Mouse (Mus musculus): ENCODE measurements at regions not wholly inside any gene's neighbourhood (a gene's known extent, or its start where the extent isn't known, plus 50 kb on each side); places are given as distances from the start of the nearest gene placed in this dataset.

DNA sequence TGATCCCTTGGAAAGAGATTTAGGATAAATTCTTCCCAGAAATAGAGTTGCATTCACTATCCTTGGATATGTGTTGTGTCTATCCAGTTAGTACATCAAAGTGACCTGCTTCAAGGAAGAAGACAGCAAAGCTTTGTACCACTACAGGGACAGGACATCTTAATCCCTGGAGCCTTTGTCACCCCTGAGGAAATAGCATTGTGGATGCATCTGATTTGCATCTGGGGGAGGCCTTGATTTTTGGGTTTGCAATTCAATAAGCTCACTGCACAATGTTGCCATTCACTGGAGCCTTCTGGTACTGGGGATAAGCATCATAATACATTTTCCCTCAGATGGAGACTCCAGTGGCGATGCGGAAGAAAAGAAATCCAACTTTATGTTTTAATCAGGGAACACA is 229.2 kb upstream of the Dcn start:
- no peak for DNase-seq (ENCODE audit: low spot score)

DNA sequence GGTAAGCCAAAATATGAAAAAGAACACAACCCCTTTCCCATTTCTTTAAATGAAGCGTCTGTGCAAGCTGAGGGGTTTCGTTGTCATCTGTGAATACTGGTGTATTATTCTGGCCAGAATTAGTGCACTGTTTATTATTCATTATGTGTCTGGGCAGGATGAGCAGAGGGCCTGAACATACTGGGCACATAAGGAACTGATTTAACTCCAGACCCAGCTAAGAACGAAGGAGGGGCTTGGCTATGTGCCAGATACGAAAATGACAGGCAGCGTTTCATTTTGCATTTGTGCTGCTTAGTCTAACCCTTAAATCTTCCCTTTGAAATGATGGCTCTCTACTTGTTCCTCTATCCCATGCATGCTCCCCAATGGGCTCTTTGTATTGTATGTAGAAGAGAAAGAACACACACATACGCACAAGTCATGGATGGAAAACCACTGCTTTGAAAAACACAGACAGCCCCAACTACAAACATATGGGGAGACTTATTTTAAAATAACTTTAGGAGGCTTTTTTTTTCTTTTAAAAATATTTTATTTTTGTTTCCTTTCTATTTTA is 213.4 kb upstream of the Dcn start:
- DNase-seq (ENCODE audit: low spot score): no peak

DNA sequence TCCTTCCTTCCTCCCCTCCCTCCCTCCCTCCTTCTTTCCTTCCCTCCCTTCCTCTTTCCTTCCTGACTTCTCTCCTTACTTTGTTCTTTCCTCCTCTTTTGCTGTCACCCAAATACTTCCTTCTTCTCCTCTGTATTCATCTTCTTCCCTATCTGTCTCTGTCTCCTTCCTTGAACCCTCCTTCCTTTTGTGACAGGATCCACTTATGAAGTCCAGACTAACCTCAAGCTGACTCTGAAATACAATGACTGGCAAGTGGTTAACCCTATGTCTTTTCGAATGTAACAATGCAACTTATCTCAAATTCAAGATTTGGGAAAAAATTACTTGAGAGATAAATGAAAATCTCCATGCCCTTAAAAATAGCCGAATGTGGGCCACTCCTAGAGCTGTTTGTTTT is 197.0 kb upstream of the Dcn start:
- no peak for DNase-seq (ENCODE audit: low spot score)

DNA sequence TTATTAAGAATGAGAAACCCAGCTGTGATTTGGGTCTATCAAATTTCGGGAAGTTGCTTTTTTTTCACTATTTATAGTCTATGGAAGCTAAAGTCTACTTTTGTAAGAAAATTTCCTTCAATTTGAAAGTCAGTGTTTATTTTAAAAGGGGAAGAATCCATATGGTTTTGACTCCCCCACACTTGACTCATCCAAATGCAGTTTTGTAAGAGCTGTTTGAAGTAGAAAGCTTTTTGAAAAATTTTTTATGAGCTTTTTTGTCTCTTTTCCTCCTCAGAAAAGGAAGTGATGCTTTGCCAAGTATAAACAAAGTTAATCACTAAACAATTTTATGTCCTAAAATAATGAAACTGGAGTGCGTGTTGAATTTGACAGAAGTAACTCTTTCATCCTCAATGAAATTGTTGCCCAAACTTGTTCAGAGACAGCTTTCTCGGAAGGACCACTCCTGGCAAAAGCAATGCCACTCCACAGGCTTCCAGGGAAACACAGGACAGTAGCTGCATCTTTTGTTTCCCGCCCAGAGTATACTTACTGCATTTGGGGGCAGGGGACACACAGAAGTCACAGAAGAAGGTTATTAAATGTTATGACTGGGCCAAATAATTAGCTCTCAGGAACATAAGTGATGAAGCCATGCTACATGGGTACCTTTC is 196.4 kb upstream of the Dcn start:
- DNase-seq (ENCODE audit: low spot score): no peak

DNA sequence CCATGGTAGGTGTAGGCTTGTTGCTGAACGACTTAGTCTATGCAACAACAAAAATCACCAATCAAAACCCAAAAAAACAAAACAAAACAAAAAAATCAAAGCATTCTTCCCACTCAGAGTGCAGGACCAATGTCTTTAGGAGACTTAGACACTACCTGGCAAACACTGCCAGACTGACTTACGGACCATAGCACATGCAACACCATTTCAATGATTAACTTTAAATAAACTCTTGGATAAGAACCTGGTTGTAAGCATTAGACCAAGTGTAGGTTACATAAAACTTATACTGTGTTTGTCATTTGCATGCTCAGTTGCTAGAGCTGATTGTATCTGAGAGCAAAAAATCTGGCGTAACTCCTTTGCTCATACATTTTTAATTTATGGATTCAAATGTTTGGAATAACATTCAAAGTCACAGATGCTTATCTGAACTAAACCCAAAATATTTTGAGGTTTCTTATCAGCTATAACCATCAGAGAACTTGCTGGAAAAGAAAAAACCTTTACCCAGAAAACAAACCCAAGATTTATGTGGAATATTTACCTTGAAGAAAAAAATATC is 174.5 kb upstream of the Dcn start:
- no peak for DNase-seq (ENCODE audit: low spot score)

DNA sequence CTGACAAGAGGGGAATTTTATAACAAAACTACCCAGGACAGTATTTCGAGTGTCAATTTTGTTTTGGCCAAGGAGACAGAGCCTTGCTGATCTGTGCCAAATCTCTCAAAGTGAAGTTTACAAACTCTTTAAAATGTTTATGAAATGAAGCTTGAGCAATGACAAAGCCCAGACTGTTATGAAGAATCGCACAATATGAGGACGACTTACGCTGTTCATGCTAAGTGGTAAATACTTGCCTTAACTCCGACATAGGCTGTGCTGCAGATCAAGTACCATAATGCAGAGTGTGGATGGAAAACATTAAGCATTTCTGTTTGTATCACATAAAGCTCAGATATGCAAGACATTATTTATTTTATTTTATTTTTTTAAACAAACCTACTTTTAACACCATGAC is 169.8 kb upstream of the Dcn start:
- DNase-seq (ENCODE audit: low spot score): no peak

DNA sequence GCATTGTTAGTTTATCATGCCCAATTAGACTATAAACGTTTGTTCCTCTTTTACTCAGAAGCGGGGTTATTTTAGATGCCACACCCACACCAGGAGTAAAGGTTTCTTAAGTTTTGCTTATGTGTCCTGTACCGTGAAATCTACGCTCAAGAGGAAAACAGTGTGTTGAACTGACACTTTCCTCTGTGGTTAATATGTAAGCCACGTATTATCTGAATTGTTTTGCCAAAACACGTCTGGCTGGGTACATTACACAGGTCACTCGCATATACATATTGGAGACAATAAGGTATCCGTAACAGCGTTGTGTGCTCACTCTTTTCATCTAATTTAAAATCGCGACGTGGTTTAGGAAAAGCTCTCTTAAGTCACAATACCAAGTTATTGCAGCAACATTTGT is 166.9 kb upstream of the Dcn start:
- DNase-seq (ENCODE audit: low spot score): no peak

DNA sequence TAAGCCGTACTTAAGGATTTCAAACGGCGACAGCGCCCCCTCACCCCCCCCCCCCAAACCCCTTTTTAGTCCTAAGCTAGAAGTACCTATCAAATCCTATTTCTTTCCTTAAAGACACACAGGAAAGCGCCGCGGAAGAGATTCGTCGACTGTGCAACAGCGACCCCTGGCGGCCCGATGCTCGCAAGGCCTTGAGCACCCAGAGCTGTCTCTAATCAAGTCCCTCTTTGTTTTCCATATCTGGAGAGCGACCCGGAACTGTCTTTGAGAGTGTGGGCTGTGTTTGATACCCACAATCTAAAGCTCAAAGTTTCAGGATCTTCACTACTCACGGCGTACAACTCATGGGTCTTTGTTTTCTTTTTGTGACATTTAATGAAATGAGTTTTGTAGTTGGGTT is 166.4 kb upstream of the Dcn start:
- DNase-seq (ENCODE audit: low spot score): peak; percentile 86

DNA sequence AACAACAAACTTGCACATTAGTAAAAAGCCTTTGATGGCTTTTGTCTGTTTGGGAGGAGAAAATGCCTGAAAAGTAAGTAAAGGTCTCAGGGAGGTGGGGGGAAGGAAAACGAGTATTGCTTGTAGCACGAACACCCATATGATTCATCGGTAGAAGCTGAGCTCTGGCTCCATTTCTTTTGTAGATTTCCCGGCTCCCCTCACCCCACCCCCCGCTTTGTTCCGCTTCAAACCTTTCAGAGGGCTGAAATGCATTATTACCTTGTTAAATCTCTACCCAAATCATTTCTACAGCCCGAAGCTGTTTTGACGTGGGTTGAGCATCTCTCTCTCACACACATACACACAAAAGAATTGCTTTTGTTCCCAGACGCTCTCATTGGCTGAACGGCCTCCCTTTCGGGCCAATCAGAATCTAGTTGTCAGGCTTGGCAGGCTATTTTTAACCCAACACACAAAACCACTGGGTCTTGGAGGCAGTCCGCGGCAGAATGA is 166.0 kb upstream of the Dcn start:
- peak; percentile 81 for DNase-seq (ENCODE audit: low spot score)

DNA sequence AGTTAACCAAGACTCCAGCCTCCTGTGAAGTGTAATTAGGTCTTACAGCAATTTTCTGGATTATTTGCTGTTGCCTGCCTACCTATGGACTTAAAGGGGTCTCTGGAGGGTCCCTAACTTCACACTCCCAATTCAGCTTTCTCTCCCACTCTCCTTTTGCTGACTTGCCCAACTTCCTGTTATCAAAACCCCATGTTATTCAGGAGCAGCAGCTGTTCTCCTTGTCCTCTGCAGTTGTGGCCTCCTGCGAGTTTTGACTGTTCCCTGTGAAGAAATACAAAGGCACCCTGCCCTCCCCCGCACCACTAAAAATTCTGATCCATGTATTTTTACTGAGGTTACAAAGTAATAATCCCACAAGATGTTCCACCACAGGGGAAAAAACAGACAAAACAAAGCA is 146.8 kb upstream of the Dcn start:
- DNase-seq (ENCODE audit: low spot score): no peak

DNA sequence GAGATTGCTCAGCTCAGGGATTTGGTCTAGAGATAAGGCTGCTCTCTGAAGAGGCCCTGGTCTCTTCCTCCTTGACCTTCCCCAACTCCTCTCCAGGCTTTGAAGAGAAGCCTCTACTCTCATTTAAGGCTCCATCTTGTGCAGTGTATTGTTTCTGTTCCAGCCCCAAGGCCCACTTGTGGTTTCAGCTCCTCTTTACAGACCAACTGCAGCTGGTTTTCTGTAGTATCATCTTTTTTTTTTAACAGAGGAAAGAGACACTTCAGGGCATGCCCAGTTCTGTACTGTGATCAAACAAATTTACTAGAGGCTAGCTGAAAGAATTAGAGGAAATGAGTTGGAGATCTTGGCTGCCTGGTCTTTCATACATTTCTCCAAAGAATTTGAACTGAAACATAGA is 145.4 kb upstream of the Dcn start:
- DNase-seq (ENCODE audit: low spot score): no peak

DNA sequence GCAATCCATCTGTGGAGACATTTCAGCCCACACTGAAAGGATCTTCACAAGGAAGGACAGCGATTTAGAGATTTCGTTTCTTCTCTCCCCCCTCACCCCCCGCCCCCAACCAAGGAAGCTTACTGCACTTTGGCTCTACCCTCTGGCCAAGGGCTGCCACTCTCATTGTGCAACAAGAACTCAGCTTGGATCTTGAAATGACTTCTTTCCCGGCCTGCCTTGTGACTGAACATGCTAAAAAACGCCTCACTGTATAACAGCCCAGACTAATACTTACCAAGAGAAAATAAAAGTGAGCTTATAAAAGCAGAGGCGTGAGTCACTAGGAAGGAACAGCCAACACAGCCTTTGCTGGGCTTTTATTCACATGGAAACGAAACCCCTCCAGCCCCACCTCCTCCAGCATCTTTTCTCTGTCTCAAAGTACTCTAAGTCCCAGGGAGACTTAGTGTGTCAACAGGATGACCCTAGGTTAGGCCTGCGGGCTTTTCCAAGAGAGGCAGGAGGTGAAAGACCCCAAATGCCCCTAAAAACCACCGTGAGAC is 144.7 kb upstream of the Dcn start:
- no peak for DNase-seq (ENCODE audit: low spot score)

DNA sequence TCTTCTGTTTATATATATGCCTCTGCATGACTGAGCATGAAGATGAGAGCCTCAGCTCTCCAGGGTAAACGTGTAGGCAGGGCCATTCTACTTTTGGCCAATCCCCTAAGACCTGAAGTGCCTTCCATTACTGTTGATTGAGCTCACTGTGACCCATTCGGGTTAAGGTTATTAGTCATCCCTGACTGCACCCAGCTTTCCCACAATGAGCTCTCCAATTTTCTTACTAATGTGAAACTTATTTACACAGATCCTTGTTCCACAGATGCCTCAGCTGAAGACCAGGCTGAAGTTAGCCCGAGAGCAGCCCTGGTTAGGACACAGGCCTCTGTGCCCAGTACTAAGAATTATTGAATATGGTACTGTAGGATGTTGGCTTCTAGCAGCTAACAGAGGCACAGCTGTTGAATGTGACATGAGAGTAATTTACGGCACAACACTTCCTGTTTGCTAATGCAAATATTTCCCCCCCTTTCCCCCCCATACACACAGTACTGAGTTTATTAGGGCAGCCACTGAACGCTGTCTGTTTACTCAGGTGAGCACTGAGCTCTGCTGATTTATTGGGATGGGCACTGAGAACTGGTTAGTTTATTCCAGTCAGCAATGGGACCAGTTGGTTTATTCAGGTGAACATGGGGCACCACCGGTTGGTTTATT is 141.2 kb upstream of the Dcn start:
- DNase-seq (ENCODE audit: low spot score): no peak

DNA sequence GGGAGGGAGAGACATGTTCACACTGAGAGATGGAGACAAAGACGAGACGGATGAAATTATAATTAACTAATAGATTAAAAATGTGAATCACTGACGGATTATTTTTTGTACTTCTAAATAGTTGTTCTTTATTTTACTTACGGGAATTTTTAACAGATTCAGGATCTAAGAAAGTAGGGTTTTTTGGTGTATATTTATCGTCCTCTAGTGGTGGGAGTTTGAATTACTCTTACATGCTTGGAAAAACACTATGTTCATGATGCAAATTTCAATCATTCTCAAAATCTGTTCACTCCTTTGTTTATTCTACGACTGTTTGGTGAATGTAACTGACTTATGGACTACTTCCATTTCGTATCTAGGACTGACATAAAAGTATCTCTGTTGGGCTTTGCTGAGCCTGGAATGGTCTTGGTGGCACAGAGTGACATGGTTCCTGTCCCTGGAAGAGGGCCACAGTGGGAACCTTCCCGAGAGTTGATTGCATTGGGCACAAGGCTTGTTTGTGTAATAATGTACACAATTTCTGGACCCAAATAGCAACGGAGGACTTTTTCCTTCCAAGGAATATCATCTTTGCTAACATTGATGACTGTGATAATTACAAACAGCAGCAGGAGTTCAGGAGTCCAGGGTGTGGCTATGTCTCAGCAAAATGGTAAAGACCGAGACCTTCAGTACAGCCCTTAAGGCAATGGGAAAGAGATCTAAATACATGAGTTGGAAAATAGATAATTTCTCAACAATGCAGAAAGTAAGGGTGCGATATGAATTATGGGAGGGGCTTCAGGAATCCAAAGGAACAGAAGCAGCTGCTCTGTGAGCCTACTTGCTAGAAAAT is 139.3 kb upstream of the Dcn start:
- DNase-seq (ENCODE audit: low spot score): no peak

DNA sequence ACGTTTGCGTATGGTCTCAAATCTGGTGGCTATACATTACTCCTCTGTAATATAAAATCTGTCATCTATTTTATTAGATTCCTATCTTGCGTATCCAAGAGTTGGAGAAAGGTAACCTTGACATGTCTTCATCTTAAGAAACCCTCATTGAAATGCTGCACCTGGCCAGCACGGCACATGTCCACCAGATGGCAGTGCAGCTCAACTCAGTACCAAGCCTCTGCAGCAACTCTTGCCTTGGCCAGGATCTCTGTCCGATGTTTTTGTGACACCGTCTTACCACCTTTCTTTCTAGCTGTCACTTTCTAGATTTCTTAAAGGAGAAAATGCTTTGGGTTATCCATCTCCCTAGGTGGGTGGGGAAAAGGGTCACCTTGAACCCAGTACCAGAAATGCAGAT is 134.1 kb upstream of the Dcn start:
- peak; percentile 53 for DNase-seq (ENCODE audit: low spot score)

DNA sequence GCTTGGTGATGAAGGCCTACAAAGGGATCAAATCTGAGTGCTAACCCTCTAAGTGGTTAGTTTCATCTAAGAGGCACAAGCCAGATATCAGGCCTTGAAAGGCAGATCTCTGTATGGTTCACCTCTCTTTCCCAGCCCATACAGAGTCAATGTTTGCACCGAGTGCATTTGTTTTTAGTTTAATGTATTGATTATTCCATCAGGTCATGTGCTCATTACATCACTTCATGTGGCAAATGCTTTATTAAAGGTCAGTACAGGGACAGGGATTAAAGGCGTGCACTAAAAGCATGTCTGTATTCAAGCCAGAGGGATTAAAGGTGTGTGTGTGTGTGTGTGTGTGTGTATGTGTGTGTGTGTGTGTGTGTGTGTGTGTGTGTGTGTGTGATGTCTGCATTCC is 132.5 kb upstream of the Dcn start:
- DNase-seq (ENCODE audit: low spot score): no peak

DNA sequence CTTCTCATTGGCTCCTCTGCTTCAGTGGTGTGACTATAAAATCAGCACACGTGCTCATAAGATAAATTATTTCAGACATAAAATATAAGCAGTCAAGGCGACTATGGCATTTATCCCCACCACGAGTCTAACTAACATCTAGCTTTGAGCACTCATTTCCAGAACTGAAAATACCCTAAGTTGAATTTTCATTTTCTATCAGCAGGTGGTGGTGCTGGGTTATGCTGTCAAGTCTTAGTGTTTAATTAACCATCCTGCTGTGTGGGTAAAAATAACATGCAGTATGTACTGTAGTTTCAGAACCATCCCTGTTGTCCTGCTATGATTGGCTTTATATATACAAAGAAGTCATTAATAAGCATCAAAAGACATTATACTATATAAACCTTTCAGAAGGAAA is 110.8 kb upstream of the Dcn start:
- DNase-seq (ENCODE audit: low spot score): no peak

DNA sequence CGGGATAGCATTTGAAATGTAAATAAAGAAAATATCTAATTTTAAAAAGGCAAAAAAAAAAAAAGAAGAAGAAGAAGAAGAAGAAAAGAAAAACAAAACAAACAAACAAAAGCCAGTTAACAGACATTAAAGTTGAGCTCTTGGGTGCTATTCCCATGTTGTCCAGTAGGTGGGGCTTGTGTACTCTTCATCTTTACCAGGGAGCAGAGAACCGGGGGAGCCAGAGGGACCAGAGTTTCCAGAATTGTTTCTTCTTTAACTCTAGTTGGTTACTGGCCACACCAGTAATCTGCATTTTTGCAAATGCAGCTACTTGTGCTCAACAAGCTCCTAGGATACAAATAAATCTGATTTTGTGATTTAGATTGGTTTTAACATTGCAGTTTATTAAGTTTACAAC is 103.6 kb upstream of the Dcn start:
- DNase-seq (ENCODE audit: low spot score): peak; percentile 44

DNA sequence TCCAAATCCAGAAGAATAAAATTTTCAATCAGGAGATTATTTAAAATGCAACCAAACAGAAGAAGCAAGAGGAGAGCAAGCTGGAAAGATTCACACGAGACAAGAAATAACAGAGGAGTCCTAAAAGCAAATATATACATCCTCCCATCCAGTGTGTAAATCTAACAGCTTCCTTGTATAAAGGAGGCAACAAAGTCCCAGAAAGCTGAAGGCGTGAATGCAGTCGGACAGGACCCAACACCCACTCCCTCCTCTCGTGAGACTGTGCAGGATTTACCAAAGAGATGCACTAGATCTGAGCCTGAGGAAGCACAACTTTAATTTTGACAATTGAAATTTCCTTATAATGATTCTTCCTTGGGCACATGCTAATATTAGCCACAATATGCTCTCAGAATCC is 103.0 kb upstream of the Dcn start:
- no peak for DNase-seq (ENCODE audit: low spot score)

DNA sequence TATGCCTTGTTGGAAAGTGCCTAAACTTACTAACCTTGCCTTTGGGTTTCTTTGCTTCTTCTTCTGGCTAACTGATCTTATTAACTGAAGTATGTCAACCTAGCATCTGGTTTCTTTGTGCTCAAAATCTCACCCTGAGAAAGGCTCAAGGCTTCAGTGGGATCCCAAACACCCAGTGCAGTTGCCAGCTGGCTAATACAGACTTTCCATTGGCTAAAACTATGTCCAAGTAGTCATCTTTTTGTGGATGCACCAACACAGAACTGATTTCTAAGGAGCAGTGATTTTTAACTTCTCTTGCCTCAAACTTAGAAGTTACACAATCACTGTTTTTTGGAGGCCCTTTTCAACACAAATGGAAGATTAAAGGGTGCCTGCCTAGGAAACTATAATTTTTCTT is 97.8 kb upstream of the Dcn start:
- no peak for DNase-seq (ENCODE audit: low spot score)

DNA sequence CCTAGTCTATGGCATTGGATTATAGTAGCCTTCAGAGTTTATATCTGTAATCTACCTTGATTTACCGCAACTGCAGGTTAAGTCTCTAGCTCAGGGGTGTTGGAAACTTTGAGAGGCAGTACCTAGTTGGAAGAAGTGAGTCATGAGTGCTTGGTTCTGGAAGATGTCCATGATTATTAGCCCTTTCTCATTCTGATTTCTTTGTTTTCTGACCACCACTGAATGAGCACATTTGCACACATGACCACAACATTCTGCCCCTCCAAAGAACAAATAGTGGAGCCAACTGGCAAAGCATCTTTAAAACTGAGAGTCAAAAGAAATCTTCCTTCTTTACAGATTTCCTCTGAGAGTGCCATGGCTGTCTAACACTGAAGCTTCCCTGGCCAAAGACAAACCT is 95.5 kb upstream of the Dcn start:
- DNase-seq (ENCODE audit: low spot score): no peak

DNA sequence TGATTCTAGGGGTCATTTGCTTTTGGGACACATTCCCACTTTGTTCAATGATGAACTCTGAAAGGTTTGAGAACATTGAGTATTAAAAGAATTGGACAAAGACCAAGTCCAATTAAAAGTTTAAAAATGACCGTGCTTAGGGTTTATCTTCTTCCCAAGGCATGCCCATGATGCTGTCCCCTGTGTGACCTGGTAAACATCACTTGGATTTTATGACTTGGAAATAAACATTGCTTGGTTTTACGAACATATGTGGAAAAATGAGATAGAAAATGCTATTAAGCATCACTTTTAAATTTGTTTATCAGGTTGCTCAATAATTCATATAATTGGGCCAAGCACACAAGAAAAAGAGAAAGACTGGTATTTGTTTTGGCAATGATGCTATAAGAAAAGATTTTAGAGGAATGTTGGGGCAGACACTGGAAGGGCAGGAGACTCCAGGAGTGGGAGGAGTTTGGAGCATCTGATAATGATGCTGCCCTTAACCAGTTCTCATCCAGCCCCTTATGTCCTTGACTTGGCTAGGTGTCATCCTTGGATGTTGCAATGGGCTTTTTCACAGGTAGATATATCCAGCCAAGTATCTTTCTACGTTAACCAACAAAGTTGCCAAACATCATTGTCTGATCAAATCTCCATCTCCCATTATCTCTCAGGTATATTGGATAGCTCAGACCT is 92.1 kb upstream of the Dcn start:
- DNase-seq (ENCODE audit: low spot score): no peak
